Mouse (Mus musculus): ENCODE measurements around the gene Pdk1.
"Not testable (repeated sequence)": the region's sequence is repeated elsewhere in the genome, so short reads cannot be mapped to it uniquely, and the experiment has no call there.

Pdk1 gene

GRCm38 (mm10) chr2:71872801-71873443 lies at the start of gene Pdk1:
Gene Pdk1 (plus strand): TSS chr2:71873224.
- DNase-seq (ENCODE audit: low read depth, low spot score), result peak; percentile 97

- DNase-seq (ENCODE audit: low read depth, low spot score), result no peak
Observed at GRCm38 (mm10) chr2:71824146-71824545, 48.9 kb upstream of the Pdk1 start.

- DNase-seq (ENCODE audit: low read depth, low spot score), result no peak
Observed at GRCm38 (mm10) chr2:71827711-71828110, 45.3 kb upstream of the Pdk1 start.

- no peak for DNase-seq (ENCODE audit: low read depth, low spot score)
Observed at GRCm38 (mm10) chr2:71828928-71829327, 44.1 kb upstream of the Pdk1 start.

- no peak for DNase-seq (ENCODE audit: low read depth, low spot score)
Observed at GRCm38 (mm10) chr2:71833626-71834025, 39.4 kb upstream of the Pdk1 start.

GRCm38 (mm10) chr2:71834371-71834770 lies 38.7 kb upstream of the Pdk1 start:
- DNase-seq (ENCODE audit: low read depth, low spot score), result no peak

- no peak for DNase-seq (ENCODE audit: low read depth, low spot score)
Observed at GRCm38 (mm10) chr2:71835556-71835955, 37.5 kb upstream of the Pdk1 start.

GRCm38 (mm10) chr2:71836232-71836631 lies 36.8 kb upstream of the Pdk1 start:
- no peak for DNase-seq (ENCODE audit: low read depth, low spot score)

GRCm38 (mm10) chr2:71837261-71837660 lies 35.8 kb upstream of the Pdk1 start:
- no peak for DNase-seq (ENCODE audit: low read depth, low spot score)

GRCm38 (mm10) chr2:71837791-71838190 lies 35.2 kb upstream of the Pdk1 start:
- DNase-seq (ENCODE audit: low read depth, low spot score), result peak; percentile 65

- DNase-seq (ENCODE audit: low read depth, low spot score), result no peak
Observed at GRCm38 (mm10) chr2:71843316-71843715, 29.7 kb upstream of the Pdk1 start.

- no peak for DNase-seq (ENCODE audit: low read depth, low spot score)
Observed at GRCm38 (mm10) chr2:71844906-71845305, 28.1 kb upstream of the Pdk1 start.

- DNase-seq (ENCODE audit: low read depth, low spot score), result not testable (repeated sequence)
Observed at GRCm38 (mm10) chr2:71852161-71852560, 20.9 kb upstream of the Pdk1 start.

- DNase-seq (ENCODE audit: low read depth, low spot score), result no peak
Observed at GRCm38 (mm10) chr2:71855076-71855475, 17.9 kb upstream of the Pdk1 start.

GRCm38 (mm10) chr2:71863531-71864173 lies 9.4 kb upstream of the Pdk1 start:
- DNase-seq (ENCODE audit: low read depth, low spot score), result no peak

- DNase-seq (ENCODE audit: low read depth, low spot score), result no peak
Observed at GRCm38 (mm10) chr2:71865022-71865421, 8.0 kb upstream of the Pdk1 start.

- DNase-seq (ENCODE audit: low read depth, low spot score), result peak; percentile 16
Observed at GRCm38 (mm10) chr2:71865935-71866334, 7.1 kb upstream of the Pdk1 start.

- DNase-seq (ENCODE audit: low read depth, low spot score), result peak; percentile 98
Observed at GRCm38 (mm10) chr2:71866565-71866964, 6.5 kb upstream of the Pdk1 start.

- peak; percentile 57 for DNase-seq (ENCODE audit: low read depth, low spot score)
Observed at GRCm38 (mm10) chr2:71867019-71867418, 6.0 kb upstream of the Pdk1 start.

GRCm38 (mm10) chr2:71867480-71867879 lies 5.5 kb upstream of the Pdk1 start:
- DNase-seq (ENCODE audit: low read depth, low spot score), result peak; percentile 93

GRCm38 (mm10) chr2:71868256-71868655 lies 4.8 kb upstream of the Pdk1 start:
- DNase-seq (ENCODE audit: low read depth, low spot score), result peak; percentile 61

- no peak for DNase-seq (ENCODE audit: low read depth, low spot score)
Observed at GRCm38 (mm10) chr2:71872141-71872540, 883 bp upstream of the Pdk1 start.

Data from ES-CJ7 (cell line).